Mouse (Mus musculus) heart, embryonic 16.5 days (tissue): Measurements from ENCODE around the gene Obscn. TPM values are rescaled to one million over a fixed set of nuclear protein-coding genes. Genes with fewer than 3 reads are reported as not detected.

Experiments
- ATAC-seq: fragments of 200-750 bp; cut with Nextera tagmentation; replicated peaks from 2 replicates; pipeline ENCODE4 v1.8.0; 2017; ENCODE audit warnings: moderate number of reproducible peaks; ENCODE audit not compliant: insufficient read depth, low FRiP score; ENCODE audit errors: extremely low read depth
- H3K27ac ChIP-seq: fragments of 300-500 bp; sonication (generic); 2 replicates; pipeline ENCODE4 v1.5.1; 2014; ENCODE audit warnings: mild to moderate bottlenecking, low read length, control low read depth, moderate library complexity
- H3K27me3 ChIP-seq: fragments of 300-500 bp; sonication (generic); 2 replicates; pipeline ENCODE4 v1.6.1; 2014; ENCODE audit warnings: low read length, mixed read lengths; ENCODE audit not compliant: control insufficient read depth, insufficient read depth
- H3K36me3 ChIP-seq: fragments of 300-500 bp; sonication (generic); 2 replicates; pipeline ENCODE4 v1.6.1; 2014; ENCODE audit not compliant: control insufficient read depth, insufficient read depth
- H3K4me1 ChIP-seq: fragments of 300-500 bp; sonication (generic); 2 replicates; pipeline ENCODE4 v1.6.1; 2014; ENCODE audit warnings: low read length, mixed read lengths; ENCODE audit not compliant: control insufficient read depth, insufficient read depth
- H3K4me2 ChIP-seq: fragments of 300-500 bp; sonication (generic); 2 replicates; pipeline ENCODE4 v1.6.1; 2014; ENCODE audit warnings: low read depth, mild to moderate bottlenecking, control low read depth, low read length
- H3K4me3 ChIP-seq: fragments of 300-500 bp; sonication (generic); 2 replicates; pipeline ENCODE4 v1.5.1; 2014; ENCODE audit warnings: mild to moderate bottlenecking, control low read depth, low read length
- H3K9ac ChIP-seq: fragments of 300-500 bp; sonication (generic); 2 replicates; pipeline ENCODE4 v1.6.1; 2014; ENCODE audit warnings: low read length, control low read depth
- H3K9me3 ChIP-seq: fragments of 300-500 bp; sonication (generic); replicated peaks from 2 replicates; pipeline ENCODE4 v1.6.1; 2016; ENCODE audit warnings: low read length; ENCODE audit not compliant: control insufficient read depth
- WGBS: fragments of 180-500 bp; shearing (Covaris S2); extraction: QIAGEN DNeasy Blood & Tissue Kit; methylation state at CpG from one replicate; pipeline ENCODE4 v1.1.7; 2014; 5-methylcytosine and 5-hydroxymethylcytosine counted together
- polyA plus RNA-seq: library from polyadenylated mRNA; unstranded; fragments of >200 nt; fragmentation: Nextera tagmentation; extraction: Ambion mirVana; gene quantifications from 2 replicates; pipeline ENCODE4 v1.2.1, GENCODE M21; 2015

Gene Obscn
- polyA plus RNA-seq, 1 experiment from 2014 or later = 87.2 TPM

DNA sequence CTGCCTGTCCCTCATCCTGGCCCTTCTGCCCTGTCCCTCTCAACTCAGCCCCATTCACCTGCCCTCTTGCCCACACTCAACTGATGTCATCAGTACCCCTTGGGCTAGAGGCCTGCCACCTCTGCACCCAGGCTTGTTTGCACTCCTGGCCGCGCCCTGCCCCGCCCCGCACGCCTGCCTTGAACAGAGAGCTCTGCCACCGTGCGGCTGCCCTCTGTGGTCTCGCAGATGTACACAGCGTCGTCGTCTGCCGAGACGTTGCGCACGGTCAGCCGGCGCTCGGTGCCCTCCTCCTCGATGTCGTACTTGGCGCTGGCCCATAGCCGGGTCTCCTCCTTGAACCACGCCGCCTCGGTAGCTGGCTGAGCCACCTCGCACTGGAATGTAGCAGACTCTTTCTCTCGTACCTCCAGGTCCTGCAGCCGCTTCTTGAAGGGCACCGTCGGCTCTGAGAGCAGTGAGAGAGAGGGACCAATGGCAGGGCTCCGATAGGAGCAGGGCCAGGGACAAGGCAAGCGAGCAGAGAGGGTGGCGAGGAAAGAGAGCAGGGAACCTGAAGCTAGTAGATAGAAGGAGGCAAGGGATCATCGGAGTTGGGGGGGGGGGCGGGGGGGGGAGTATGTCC is 1.7 kb downstream of the Obscn start:
- H3K4me1 ChIP-seq = peaks cover 32% of the 10 kb centered on the region
- peaks cover 13% of the 10 kb centered on the region for H3K36me3 ChIP-seq
- ATAC-seq = no peak; the same call in 1 of the 2 replicates
- peak overlapping the region; percentile 50 for H3K9ac ChIP-seq
- WGBS = 14% methylated on average over 34 of the region's 35 CpGs
- no peaks in the 10 kb centered on the region for H3K9me3 ChIP-seq
- peaks cover 40% of the 10 kb centered on the region for H3K27me3 ChIP-seq
- peak overlapping the region; percentile 75 for H3K4me2 ChIP-seq
- H3K27ac ChIP-seq = 0 out of 2 replicates have a peak overlapping the region, but pooled peaks have one; percentile 13
- peak overlapping the region; percentile 27 for H3K4me3 ChIP-seq

DNA sequence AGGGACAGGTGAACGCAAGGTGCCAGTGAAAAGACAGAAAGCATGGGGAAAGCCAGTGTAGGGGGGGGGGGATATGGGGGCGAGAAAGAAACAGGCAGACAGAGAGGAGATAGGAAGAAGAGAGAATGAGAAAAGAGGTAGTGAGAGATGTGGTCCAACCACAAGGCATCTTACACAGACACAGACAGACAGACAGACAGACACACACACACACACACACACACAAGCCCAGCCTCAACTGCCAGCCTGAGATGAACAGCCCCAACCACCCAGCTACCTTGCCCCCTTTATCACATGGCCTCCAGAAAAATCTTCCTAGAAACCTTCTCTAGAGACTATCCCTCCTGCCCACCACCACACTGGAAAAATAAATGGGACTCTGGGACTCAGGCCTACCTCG is 4.1 kb downstream of the Obscn start:
- peaks cover 36% of the 10 kb centered on the region for H3K27me3 ChIP-seq
- 80% methylated on average over 2 of the region's 3 CpGs for WGBS
- H3K9me3 ChIP-seq = no peaks in the 10 kb centered on the region
- no peak for ATAC-seq
- no peak overlapping the region for H3K4me3 ChIP-seq
- H3K9ac ChIP-seq = no peak overlapping the region
- H3K27ac ChIP-seq = no peak overlapping the region
- H3K4me2 ChIP-seq = no peak overlapping the region
- H3K36me3 ChIP-seq = peaks cover 18% of the 10 kb centered on the region
- peaks cover 26% of the 10 kb centered on the region for H3K4me1 ChIP-seq

DNA sequence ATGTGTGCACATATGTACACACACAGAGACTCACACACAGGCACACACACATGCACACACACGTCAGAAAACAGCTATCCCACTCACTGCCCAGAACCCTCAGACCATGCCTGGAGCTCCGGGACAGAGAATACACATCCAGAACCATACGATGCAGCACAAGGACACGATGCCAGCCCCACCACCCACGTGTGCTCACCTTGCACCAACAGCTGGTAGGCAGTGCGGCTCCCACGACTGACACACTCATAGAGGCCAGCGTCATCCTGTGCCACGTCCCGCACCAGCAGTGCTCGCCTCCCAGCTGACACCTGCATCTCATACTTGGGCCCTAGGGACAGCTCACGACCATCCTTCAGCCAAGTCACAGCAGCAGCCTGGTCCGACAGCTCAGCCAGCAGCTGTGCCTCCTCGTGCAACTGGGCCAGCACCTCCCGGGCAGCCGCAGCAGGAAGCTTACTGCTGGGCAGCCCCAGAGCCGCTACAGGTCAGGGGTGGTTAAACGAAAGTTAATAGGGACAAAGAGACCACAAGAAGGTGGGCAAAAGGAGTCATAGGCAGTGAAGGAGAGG is 4.8 kb downstream of the Obscn start:
- Histone ChIP-seq H3K27me3 (peaks cover 32% of the 10 kb centered on the region), H3K9ac (no peak overlapping the region), H3K4me3 (no peak overlapping the region), H3K36me3 (peaks cover 20% of the 10 kb centered on the region), H3K4me1 (peaks cover 21% of the 10 kb centered on the region), H3K4me2 (no peak overlapping the region), H3K27ac (no peak overlapping the region), H3K9me3 (no peaks in the 10 kb centered on the region)
- WGBS = 73% methylated on average over 18 of the region's 18 CpGs
- ATAC-seq = no peak

DNA sequence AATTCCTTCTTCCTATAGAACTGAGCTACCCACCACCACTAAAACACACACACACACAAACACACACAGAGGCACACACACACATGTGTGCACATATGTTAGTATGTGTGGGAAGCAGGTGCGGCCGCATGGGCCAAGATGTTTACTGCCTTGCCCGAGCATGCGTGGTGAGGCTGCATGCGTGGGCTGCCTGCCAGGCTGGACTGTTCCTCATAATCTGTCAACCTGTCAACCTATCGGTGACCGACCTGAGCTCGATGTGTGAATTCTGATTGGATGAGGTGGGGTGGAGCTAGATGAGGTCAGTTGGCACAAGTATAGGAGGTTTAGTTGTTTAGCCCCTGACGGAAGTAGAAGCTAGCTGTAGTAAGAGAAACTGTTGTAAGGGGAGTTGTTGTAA is 5.4 kb downstream of the Obscn start:
- WGBS = 62% methylated on average over 9 of the region's 9 CpGs
- Histone ChIP-seq H3K4me1 (peaks cover 14% of the 10 kb centered on the region), H3K9ac (no peak overlapping the region), H3K27ac (no peak overlapping the region), H3K27me3 (peaks cover 25% of the 10 kb centered on the region), H3K4me2 (no peak overlapping the region), H3K9me3 (no peaks in the 10 kb centered on the region), H3K4me3 (no peak overlapping the region), H3K36me3 (peaks cover 21% of the 10 kb centered on the region)
- no peak for ATAC-seq

DNA sequence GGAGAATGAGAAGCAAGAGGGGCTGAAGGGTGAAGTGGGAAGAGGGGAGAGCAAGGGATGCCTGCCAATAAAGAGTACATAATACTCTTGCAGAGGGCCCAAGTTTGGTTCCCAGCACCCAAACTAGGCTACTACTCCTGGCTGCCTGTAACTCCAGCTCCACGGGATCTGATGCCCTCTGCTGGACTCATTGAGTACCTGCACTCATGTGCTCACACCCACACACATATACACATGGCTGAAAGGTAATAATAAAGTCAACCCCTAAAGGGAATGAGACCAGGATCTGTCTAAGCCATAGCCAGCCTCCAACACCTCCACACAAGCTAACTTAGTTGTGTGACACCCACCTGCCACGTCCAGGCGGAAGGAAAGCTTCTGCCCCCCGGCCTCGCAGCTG is 30.3 kb downstream of the Obscn start:
- ATAC-seq = no peak

DNA sequence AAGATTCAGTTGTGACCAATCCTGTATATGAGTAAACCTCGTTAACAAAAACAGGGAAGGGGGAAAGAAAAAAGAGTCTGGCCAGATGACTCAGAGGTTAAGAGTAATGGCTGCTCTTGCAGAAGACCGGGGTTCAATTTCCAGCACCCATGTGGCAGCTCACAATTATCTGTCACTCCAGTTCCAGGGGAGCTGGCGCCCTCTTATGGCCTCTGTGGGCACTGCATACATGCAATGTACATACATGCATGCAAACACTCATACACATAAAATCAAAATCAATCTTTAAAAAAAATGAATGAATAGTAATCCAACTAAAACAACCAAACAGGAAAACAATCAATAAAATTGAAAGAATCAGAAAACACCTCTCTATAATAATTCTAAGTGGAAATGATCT is 33.9 kb downstream of the Obscn start:
- H3K27ac ChIP-seq = no peak overlapping the region
- WGBS = 66% methylated on average over 3 of the region's 3 CpGs
- ATAC-seq = no peak
- H3K4me2 ChIP-seq = no peak overlapping the region
- no peaks in the 10 kb centered on the region for H3K4me1 ChIP-seq
- H3K27me3 ChIP-seq = no peaks in the 10 kb centered on the region
- H3K9ac ChIP-seq = no peak overlapping the region
- 0 out of 2 replicates have a peak, but pooled peaks cover 2% of the 10 kb centered on the region for H3K9me3 ChIP-seq
- peaks cover 36% of the 10 kb centered on the region for H3K36me3 ChIP-seq
- H3K4me3 ChIP-seq = no peak overlapping the region

More for the DNA sequence above, 30.3 kb downstream of the Obscn start:
- Histone ChIP-seq H3K4me2 (no peak overlapping the region), H3K36me3 (peaks cover 48% of the 10 kb centered on the region), H3K27me3 (no peaks in the 10 kb centered on the region), H3K9me3 (0 out of 2 replicates have a peak, but pooled peaks cover 2% of the 10 kb centered on the region), H3K9ac (no peak overlapping the region), H3K27ac (no peak overlapping the region), H3K4me3 (no peak overlapping the region), H3K4me1 (no peaks in the 10 kb centered on the region)
- 97% methylated on average over 5 of the region's 5 CpGs for WGBS

DNA sequence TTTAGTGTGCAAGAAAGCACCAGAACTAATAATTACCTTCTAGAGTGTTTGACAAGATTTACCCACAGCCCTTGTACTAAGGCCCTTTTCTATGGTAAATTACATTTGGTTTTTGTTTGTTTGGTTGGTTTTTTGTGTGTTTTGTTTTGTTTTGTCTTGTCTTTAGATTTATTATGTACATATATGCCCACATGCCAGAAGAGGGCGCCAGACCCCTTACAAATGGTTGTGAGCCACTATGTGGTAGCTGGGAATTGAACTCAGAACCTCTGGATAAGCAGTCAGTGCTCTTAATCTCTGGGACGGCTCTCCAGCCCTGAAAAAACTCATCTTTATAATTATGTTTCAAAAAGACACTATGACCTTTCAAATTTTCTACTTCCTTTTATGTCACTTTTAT is 37.9 kb downstream of the Obscn start:
- H3K4me2 ChIP-seq = no peak overlapping the region
- no peak overlapping the region for H3K27ac ChIP-seq
- peaks cover 13% of the 10 kb centered on the region for H3K36me3 ChIP-seq
- H3K4me1 ChIP-seq = no peaks in the 10 kb centered on the region
- ATAC-seq = no peak
- H3K4me3 ChIP-seq = no peak overlapping the region
- 29% methylated on average over 2 of the region's 2 CpGs for WGBS
- H3K9ac ChIP-seq = no peak overlapping the region
- H3K9me3 ChIP-seq = peaks cover 2% of the 10 kb centered on the region; the same call in 1 of the 2 replicates
- no peaks in the 10 kb centered on the region for H3K27me3 ChIP-seq

DNA sequence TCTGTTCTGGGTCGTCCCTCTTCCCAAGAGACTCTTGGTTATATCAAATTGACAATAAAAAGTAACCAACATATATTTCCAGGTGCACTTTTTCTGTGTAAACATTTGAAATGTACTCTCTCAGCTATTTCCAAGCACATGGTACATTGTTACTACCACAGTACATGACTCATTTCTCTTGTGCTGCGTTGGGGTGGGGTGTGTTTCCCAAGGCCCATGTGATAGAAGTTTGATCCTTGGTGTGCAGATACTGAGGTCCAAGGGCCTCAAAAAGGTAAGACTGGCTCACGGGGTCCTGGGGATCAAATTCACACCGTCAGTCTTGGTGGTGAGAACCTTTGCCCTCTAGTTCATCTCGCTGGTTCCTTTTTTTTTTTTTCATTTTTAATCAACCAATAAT is 38.4 kb downstream of the Obscn start:
- H3K36me3 ChIP-seq = peaks cover 9% of the 10 kb centered on the region
- peaks cover 4% of the 10 kb centered on the region; the same call in 1 of the 2 replicates for H3K4me1 ChIP-seq
- no peak overlapping the region for H3K9ac ChIP-seq
- H3K9me3 ChIP-seq = peaks cover 2% of the 10 kb centered on the region; the same call in 1 of the 2 replicates
- no peak overlapping the region for H3K4me3 ChIP-seq
- H3K4me2 ChIP-seq = no peak overlapping the region
- 73% methylated on average over 5 of the region's 5 CpGs for WGBS
- no peak overlapping the region for H3K27ac ChIP-seq
- no peaks in the 10 kb centered on the region for H3K27me3 ChIP-seq
- ATAC-seq = no peak

DNA sequence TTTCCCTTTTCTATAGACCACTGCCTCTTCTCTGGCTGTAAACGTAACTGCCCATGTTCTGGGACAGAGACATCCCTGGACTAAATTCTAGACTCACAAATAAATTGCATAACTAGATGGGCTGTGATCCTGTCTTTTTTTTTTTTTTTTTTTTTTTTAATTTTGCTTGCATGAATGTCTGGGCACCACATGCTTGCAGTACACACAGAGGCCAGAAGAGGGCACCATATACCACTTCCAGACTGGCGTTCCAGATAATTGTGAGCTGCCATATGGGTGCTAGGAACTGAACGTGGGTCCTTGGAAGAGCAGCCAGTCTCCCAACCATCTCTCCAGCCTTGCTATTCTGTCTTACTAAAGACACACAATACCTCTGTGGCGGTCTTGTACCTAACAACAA is 42.0 kb downstream of the Obscn start:
- Histone ChIP-seq H3K4me2 (no peak overlapping the region), H3K27ac (no peak overlapping the region), H3K4me1 (peaks cover 4% of the 10 kb centered on the region; the same call in 1 of the 2 replicates), H3K9me3 (no peaks in the 10 kb centered on the region; the same call in 1 of the 2 replicates), H3K4me3 (no peak overlapping the region), H3K9ac (no peak overlapping the region), H3K27me3 (no peaks in the 10 kb centered on the region), H3K36me3 (peaks cover 6% of the 10 kb centered on the region)
- no peak for ATAC-seq
- WGBS = 75% methylated on average over 4 of the region's 4 CpGs
